Mouse (Mus musculus) cortical plate, adult 2 months (tissue): ENCODE results near the gene Mtx1.

ENCODE experiments used
- CTCF ChIP-seq: fragments of 200-500 bp; IDR thresholded peaks from 2 replicates; pipeline ENCODE4 v1.5.1; 2011; ENCODE audit warnings: mild to moderate bottlenecking, control low read depth, low read length; ENCODE audit not compliant: insufficient read depth; ENCODE audit errors: extremely low read depth
- POLR2A ChIP-seq: fragments of 200-500 bp; IDR thresholded peaks from 2 replicates; pipeline ENCODE4 v1.6.1; 2011; ENCODE audit warnings: mild to moderate bottlenecking, low read length, control low read depth; ENCODE audit not compliant: insufficient read depth; ENCODE audit errors: extremely low read depth

DNA sequence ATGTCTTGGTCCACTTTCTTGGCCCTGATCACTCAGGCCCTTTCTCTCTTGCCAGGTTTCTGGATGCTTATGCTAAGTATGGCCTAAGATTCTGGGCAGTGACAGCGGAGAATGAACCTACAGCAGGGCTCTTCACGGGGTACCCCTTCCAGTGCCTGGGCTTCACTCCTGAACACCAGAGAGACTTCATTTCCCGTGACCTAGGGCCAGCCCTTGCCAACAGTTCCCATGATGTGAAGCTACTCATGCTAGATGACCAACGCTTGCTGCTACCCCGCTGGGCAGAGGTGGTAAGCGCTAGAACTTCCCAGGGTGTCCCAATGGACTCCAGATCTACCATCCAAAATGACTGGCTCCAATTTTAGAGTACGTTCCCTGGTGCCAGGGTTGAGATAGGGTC lies 20.8 kb downstream of the Mtx1 start:
- TF ChIP-seq CTCF: no peak
- no peak for TF ChIP-seq POLR2A
